Mouse (Mus musculus): Measurements from ENCODE around the gene Slc25a47. TPM values are rescaled to one million over a fixed set of nuclear protein-coding genes. Genes with fewer than 3 reads are reported as not detected.

The Slc25a47 gene
- total and polyA plus RNA-seq, 3 experiments: 6.5 to 10.5 (median 7.1) TPM

DNA sequence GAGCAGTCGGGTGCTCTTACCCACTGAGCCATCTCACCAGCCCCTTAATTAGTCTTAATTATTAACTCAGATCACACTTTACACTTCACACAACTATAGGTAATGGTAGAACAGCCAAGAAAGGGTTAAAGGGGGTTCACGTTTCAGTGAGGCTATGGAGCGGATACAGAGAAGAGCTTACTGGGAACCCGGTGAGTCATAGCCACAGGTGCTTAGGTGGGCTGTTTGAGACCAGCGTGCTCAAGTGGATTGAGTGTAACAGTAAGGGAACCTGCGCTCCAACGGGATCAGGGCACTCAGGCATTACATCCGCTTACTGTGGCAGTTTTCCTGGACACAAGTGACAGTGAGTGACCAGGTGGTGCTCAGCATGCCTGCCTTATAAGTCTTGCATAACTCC, 12.8 kb upstream of the Slc25a47 start:
- H3K27ac ChIP-seq: no peak overlapping the region
- WGBS: 69% methylated on average over 8 of the region's 8 CpGs
- H3K36me3 ChIP-seq (ENCODE audit: control insufficient read depth, insufficient read depth, low read length): no peaks in the 10 kb centered on the region
- H3K79me2 ChIP-seq (replicated peaks; ENCODE audit: control insufficient read depth, insufficient read depth, low read length): no peaks in the 10 kb centered on the region
- intact Hi-C loops (cut with DNase I): no loop called here
- no peak overlapping the region for H3K4me3 ChIP-seq
- no peaks in the 10 kb centered on the region for H3K27me3 ChIP-seq (ENCODE audit: control insufficient read depth, insufficient read depth, low read length)
- H3K4me1 ChIP-seq (ENCODE audit: control insufficient read depth, insufficient read depth, low read length): peaks cover 2% of the 10 kb centered on the region; the same call in 1 of the 2 replicates
- DNase-seq: no peak
- TF ChIP-seq CTCF (IDR thresholded peaks at IDR 0.05) (no peak), EP300 (IDR thresholded peaks at IDR 0.05; ENCODE audit: insufficient read depth, low read depth, low read length) (no peak), POLR2A (IDR thresholded peaks at IDR 0.05; ENCODE audit: insufficient read depth, low read depth, low read length) (no peak)
- H3K9ac ChIP-seq (ENCODE audit: low read depth, low read length): no peak overlapping the region

DNA sequence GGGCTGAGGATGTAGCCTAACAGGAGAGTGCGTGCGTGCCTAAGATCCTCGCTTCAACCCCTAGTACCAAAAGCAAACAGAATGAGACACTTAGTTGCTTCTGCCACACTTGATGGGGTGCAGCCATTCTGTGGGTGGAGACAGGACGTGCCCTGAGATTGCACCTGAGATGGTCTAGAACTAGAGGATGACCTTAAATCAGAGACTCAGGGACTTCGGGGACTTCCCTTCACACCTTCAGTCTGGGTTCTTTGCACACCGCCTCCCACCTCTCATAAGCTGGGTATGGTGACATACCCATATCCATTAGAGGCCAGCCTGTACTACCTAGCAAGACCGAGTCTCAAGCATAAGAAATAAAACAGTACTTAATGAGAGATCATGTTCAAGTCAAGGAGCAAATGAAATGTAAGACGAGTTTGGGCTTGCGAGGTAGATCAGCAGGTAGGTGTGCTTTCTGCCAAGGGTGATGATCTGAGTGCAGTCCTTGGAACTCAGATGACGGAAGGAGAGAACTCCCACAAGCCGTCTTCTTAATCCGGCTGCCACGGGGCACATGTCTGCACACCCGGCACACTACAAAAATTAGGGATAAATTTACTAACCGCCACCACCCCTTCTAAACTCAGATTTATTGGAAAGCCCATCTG, 11.5 kb upstream of the Slc25a47 start:
- Histone ChIP-seq H3K4me3 (no peak overlapping the region), H3K9ac (ENCODE audit: low read depth, low read length) (no peak overlapping the region), H3K27ac (no peak overlapping the region), H3K27me3 (ENCODE audit: control insufficient read depth, insufficient read depth, low read length) (no peaks in the 10 kb centered on the region), H3K4me1 (ENCODE audit: control insufficient read depth, insufficient read depth, low read length) (peaks cover 2% of the 10 kb centered on the region; the same call in 1 of the 2 replicates), H3K36me3 (ENCODE audit: control insufficient read depth, insufficient read depth, low read length) (no peaks in the 10 kb centered on the region), H3K79me2 (replicated peaks; ENCODE audit: control insufficient read depth, insufficient read depth, low read length) (no peaks in the 10 kb centered on the region)
- no peak for DNase-seq
- intact Hi-C loops (cut with DNase I): no loop called here
- TF ChIP-seq POLR2A (IDR thresholded peaks at IDR 0.05; ENCODE audit: insufficient read depth, low read depth, low read length) (no peak), CTCF (IDR thresholded peaks at IDR 0.05) (no peak), EP300 (IDR thresholded peaks at IDR 0.05; ENCODE audit: insufficient read depth, low read depth, low read length) (no peak)
- 91% methylated on average over 15 of the region's 15 CpGs for WGBS

DNA sequence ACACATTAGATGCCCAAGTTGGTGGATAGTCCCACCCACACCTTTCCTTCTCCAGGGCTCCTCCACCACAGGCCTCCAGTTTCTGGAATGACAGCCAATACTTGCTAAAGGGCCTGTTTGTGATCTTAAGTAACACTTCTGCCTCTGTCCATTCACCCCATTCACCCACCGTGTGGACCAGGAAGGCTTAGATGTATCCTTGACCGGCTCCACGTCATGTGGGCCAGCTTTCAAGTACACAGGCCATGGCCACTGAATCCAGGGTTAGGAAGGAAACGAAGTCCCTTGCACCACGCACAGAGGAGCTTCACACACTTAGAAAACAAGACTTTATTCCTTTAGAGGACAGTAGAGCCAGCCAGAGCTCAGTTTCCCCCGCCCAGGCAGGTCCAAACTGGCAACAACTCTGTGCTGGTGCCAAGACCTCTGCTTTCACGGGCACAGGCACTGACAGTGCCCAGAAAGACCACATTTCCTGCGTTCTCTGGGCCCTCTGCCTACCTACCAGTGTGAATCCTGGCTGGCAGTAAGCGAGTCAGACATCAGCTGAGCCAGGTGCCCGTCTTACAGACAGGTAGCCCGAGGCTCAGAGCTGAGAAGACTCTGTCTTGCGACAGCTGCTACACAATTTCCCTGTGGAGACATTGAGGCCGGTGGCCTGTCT, 10.2 kb upstream of the Slc25a47 start:
- intact Hi-C loops (cut with DNase I): no loop called here
- DNase-seq: no peak
- WGBS: 92% methylated on average over 13 of the region's 13 CpGs
- H3K27ac ChIP-seq: no peak overlapping the region
- no peaks in the 10 kb centered on the region for H3K79me2 ChIP-seq (replicated peaks; ENCODE audit: control insufficient read depth, insufficient read depth, low read length)
- H3K9ac ChIP-seq (ENCODE audit: low read depth, low read length): no peak overlapping the region
- H3K27me3 ChIP-seq (ENCODE audit: control insufficient read depth, insufficient read depth, low read length): no peaks in the 10 kb centered on the region
- H3K4me1 ChIP-seq (ENCODE audit: control insufficient read depth, insufficient read depth, low read length): peaks cover 2% of the 10 kb centered on the region; the same call in 1 of the 2 replicates
- no peak overlapping the region for H3K4me3 ChIP-seq
- TF ChIP-seq EP300 (IDR thresholded peaks at IDR 0.05; ENCODE audit: insufficient read depth, low read depth, low read length) (no peak), CTCF (IDR thresholded peaks at IDR 0.05) (no peak), POLR2A (IDR thresholded peaks at IDR 0.05; ENCODE audit: insufficient read depth, low read depth, low read length) (no peak)
- H3K36me3 ChIP-seq (ENCODE audit: control insufficient read depth, insufficient read depth, low read length): no peaks in the 10 kb centered on the region

DNA sequence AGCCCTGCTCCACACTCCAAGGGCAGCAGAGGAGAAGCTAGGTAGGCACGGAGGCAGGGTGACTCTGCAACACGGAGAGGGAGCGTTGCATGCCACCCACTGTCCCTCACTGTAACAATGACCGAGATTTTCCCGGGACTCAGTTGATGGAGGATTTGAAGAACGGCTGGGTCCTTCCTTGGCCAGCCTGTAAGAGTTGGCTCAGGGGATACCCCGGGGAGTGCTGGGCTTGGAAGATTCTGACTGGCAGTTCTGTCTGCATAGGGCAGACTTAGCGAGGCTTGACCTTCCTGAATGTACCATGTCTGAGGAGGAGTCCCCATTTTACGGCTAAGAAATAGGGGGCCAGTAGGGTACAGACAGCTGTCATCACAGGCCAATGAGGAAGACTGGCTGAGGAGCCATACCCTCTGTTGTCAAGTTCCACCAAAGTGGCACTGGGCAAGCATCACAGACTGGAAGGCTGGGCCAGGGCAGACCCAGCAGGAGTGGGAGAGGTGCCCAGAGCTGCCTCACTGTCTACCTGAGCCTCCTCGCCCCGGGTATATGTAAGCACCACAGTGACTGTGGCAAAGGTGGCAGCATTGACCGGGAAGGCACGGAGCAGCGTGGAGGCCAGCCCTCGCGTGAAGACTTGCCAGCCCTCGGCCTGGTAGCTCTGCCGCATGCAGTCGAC, 9.4 kb upstream of the Slc25a47 start:
- no peaks in the 10 kb centered on the region for H3K79me2 ChIP-seq (replicated peaks; ENCODE audit: control insufficient read depth, insufficient read depth, low read length)
- no peaks in the 10 kb centered on the region for H3K36me3 ChIP-seq (ENCODE audit: control insufficient read depth, insufficient read depth, low read length)
- H3K4me3 ChIP-seq: no peak overlapping the region
- no peak for DNase-seq
- no peaks in the 10 kb centered on the region for H3K27me3 ChIP-seq (ENCODE audit: control insufficient read depth, insufficient read depth, low read length)
- 95% methylated on average over 19 of the region's 19 CpGs for WGBS
- H3K9ac ChIP-seq (ENCODE audit: low read depth, low read length): no peak overlapping the region
- intact Hi-C loops (cut with DNase I): no loop called here
- TF ChIP-seq CTCF (IDR thresholded peaks at IDR 0.05) (no peak), POLR2A (IDR thresholded peaks at IDR 0.05; ENCODE audit: insufficient read depth, low read depth, low read length) (no peak), EP300 (IDR thresholded peaks at IDR 0.05; ENCODE audit: insufficient read depth, low read depth, low read length) (no peak)
- H3K27ac ChIP-seq: no peak overlapping the region
- H3K4me1 ChIP-seq (ENCODE audit: control insufficient read depth, insufficient read depth, low read length): peaks cover 2% of the 10 kb centered on the region; the same call in 1 of the 2 replicates

DNA sequence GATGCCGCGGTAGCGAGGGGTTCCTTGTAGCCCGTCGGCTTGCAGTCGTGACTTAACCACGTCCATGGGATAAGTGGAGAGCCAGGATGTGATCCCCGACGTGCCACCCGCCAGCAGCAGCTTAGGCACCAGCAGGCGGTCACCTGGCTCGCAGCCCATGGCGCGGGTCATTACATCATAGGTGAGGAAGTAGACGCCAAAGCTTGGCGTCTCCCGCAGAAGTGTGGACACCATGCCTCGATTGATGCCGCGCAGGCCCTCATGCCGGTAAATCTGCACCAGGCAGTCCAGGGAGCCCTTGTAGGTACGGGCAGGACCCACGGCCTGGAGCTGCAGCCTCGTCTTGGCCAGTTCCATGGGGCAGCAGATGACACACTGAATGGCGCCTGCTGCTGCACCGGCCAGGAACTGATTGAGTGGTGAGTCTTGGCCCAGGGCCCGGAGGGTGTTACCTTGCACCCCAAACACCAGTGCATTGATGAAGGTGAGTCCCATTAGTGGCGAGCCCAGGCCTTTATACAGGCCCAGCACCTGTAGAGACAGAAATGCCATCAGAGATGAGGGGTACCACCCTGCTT, 8.8 kb upstream of the Slc25a47 start:
- no peak for TF ChIP-seq CTCF (IDR thresholded peaks at IDR 0.05)
- no peak for TF ChIP-seq EP300 (IDR thresholded peaks at IDR 0.05; ENCODE audit: insufficient read depth, low read depth, low read length)
- no peak for TF ChIP-seq POLR2A (IDR thresholded peaks at IDR 0.05; ENCODE audit: insufficient read depth, low read depth, low read length)
- no peaks in the 10 kb centered on the region for H3K36me3 ChIP-seq (ENCODE audit: control insufficient read depth, insufficient read depth, low read length)
- H3K79me2 ChIP-seq (replicated peaks; ENCODE audit: control insufficient read depth, insufficient read depth, low read length): no peaks in the 10 kb centered on the region
- intact Hi-C loops (cut with DNase I): no loop called here
- H3K4me3 ChIP-seq: no peak overlapping the region
- DNase-seq: no peak
- H3K27ac ChIP-seq: no peak overlapping the region
- WGBS: 94% methylated on average over 28 of the region's 28 CpGs
- peaks cover 2% of the 10 kb centered on the region; the same call in 1 of the 2 replicates for H3K4me1 ChIP-seq (ENCODE audit: control insufficient read depth, insufficient read depth, low read length)
- no peak overlapping the region for H3K9ac ChIP-seq (ENCODE audit: low read depth, low read length)
- no peaks in the 10 kb centered on the region for H3K27me3 ChIP-seq (ENCODE audit: control insufficient read depth, insufficient read depth, low read length)

Data from heart, adult 2 months (tissue).